24 mouse cellular contexts compared by ENCODE assay signal in genomic region chr4:44025570-44025969, GRCm38 (mm10). TPM values are rescaled to one million over a fixed set of nuclear protein-coding genes. Genes with fewer than 3 reads are reported as not detected.
DNase-seq lines count a peak whose midpoint lies in the region; ATAC-seq and TF ChIP-seq lines count a peak whose summit lies in the region.
"Had no signal": no experiment of that assay in that cellular context is flagged by ENCODE, and none has a peak within 500 bp of the region (broad histone marks: within the 10 kb centered on the region; RNA-seq: fewer than 3 reads in every experiment).

No protein-coding gene starts in this region.

- peaks cover 28% of the 10 kb centered on the region for H3K4me1 ChIP-seq in heart, embryonic 11.5 days (ENCODE audit: control insufficient read depth, insufficient read depth, low read length)
- peaks cover 28% of the 10 kb centered on the region for H3K4me1 ChIP-seq in heart, embryonic 10.5 days
- H3K4me1 ChIP-seq in heart, embryonic 12.5 days (replicated peaks), result peaks cover 31% of the 10 kb centered on the region

- no peak for TF ChIP-seq CTCF in gastrocnemius, adult 2 months (IDR thresholded peaks at IDR 0.05)

- no peak overlapping the region for H3K4me3 ChIP-seq in gastrocnemius, adult 2 months
- no peak overlapping the region for H3K4me3 ChIP-seq in heart, embryonic 11.5 days (ENCODE audit: low read depth, low read length)
- no peak overlapping the region for H3K4me3 ChIP-seq in heart, embryonic 10.5 days
- no peak overlapping the region for H3K4me3 ChIP-seq in heart, embryonic 12.5 days

- no peak for ATAC-seq in heart, embryonic 11.5 days (replicated peaks; ENCODE audit: insufficient number of reproducible peaks, low FRiP score, low TSS enrichment)
- ATAC-seq in heart, embryonic 12.5 days (ENCODE audit: insufficient number of reproducible peaks, low FRiP score), result no peak
- ATAC-seq: activated CD4-positive, CD25-positive, alpha-beta regulatory T cell, adult 4 months; CD4-positive, CD25-positive, alpha-beta regulatory T cell, adult 4 months; Patski had no signal

- WGBS in heart, embryonic 11.5 days (ENCODE audit: insufficient replicate concordance), result 93% methylated on average over 6 of the region's 6 CpGs
- WGBS in heart, embryonic 10.5 days, result 92% methylated on average over 6 of the region's 6 CpGs
- WGBS in heart, embryonic 12.5 days, result 93% methylated on average over 6 of the region's 6 CpGs

- intact Hi-C loops in gastrocnemius, adult 2 months (cut with DNase I), result no loop called here

- H3K4me2 ChIP-seq in heart, embryonic 11.5 days, result no peak overlapping the region
- no peak overlapping the region for H3K4me2 ChIP-seq in heart, embryonic 12.5 days

- H3K9me3 ChIP-seq in heart, embryonic 11.5 days (replicated peaks; ENCODE audit: control insufficient read depth, low read length), result no peaks in the 10 kb centered on the region
- H3K9me3 ChIP-seq in heart, embryonic 10.5 days, result no peaks in the 10 kb centered on the region
- no peaks in the 10 kb centered on the region for H3K9me3 ChIP-seq in heart, embryonic 12.5 days (replicated peaks)
- H3K9me3 ChIP-seq: G1E had no signal

- H3K36me3 ChIP-seq in heart, embryonic 11.5 days (ENCODE audit: control insufficient read depth, insufficient read depth, low read length), result peaks cover 31% of the 10 kb centered on the region
- H3K36me3 ChIP-seq in heart, embryonic 10.5 days, result peaks cover 96% of the 10 kb centered on the region
- peaks cover 89% of the 10 kb centered on the region for H3K36me3 ChIP-seq in heart, embryonic 12.5 days

- no peak for DNase-seq in gastrocnemius, adult 2 months
- no peak for DNase-seq in gastrocnemius, adult 18-20 months (ENCODE audit: low spot score)
- peak; percentile 65 for DNase-seq in heart, adult 11 months
- peak; percentile 51 for DNase-seq in heart, embryonic 10.5 days (ENCODE audit: low spot score)
- peak; percentile 1 for DNase-seq in urinary bladder, postnatal 10 days (ENCODE audit: low spot score)
- DNase-seq in urinary bladder, postnatal 4 days (ENCODE audit: low spot score in 2 of 2), result no peak
- DNase-seq: adrenal gland, adult 2 months; adrenal gland, adult 8-10 months; adrenal gland, postnatal 10 days; adrenal gland, postnatal 14 days; adrenal gland, postnatal 25 days; adrenal gland, postnatal 36 days; B cell, adult 2 months; cerebellum, adult 11 months; cerebellum, adult 11-12 months had no signal

- H3K27ac ChIP-seq in gastrocnemius, adult 2 months, result peak overlapping the region; percentile 17; the same call in 1 of the 2 replicates
- no peak overlapping the region for H3K27ac ChIP-seq in heart, embryonic 11.5 days (ENCODE audit: low read depth, low read length)
- H3K27ac ChIP-seq in heart, embryonic 10.5 days, result no peak overlapping the region
- no peak overlapping the region for H3K27ac ChIP-seq in heart, embryonic 12.5 days (ENCODE audit: poor library complexity, severe bottlenecking)

- no peaks in the 10 kb centered on the region for H3K27me3 ChIP-seq in heart, embryonic 11.5 days (ENCODE audit: control insufficient read depth, insufficient read depth, low read length)
- no peaks in the 10 kb centered on the region for H3K27me3 ChIP-seq in heart, embryonic 10.5 days (ENCODE audit: insufficient read depth, poor library complexity, severe bottlenecking)
- H3K27me3 ChIP-seq in heart, embryonic 12.5 days (replicated peaks), result no peaks in the 10 kb centered on the region
- H3K27me3 ChIP-seq: CH12.LX, Patski had no signal

- no peak overlapping the region for H3K9ac ChIP-seq in heart, embryonic 11.5 days (ENCODE audit: low read depth, low read length)
- H3K9ac ChIP-seq in heart, embryonic 12.5 days, result no peak overlapping the region

RNA-seq across cellular contexts. Expression of gene Clta, which starts 21.3 kb away (rescaled TPM):
- total RNA-seq in gastrocnemius, adult 2 months (2021), result 10 to 100 TPM; 44.5 to 61.3 TPM
- total RNA-seq in gastrocnemius, adult 18-20 months (2021), result 10 to 100 TPM; 48.4 to 58.3 TPM
- 157 and 162 TPM in 2 replicates for polyA plus RNA-seq in heart, embryonic 11.5 days (2014; fragmentation: Nextera tagmentation; extraction: Ambion mirVana)
- polyA plus RNA-seq in heart, embryonic 10.5 days (2016; fragmentation: Nextera tagmentation; extraction: Ambion mirVana), result 156 and 170 TPM in 2 replicates
- polyA plus RNA-seq in heart, embryonic 12.5 days (2016; fragmentation: Nextera tagmentation; extraction: Ambion mirVana), result 153 and 163 TPM in 2 replicates

RNA-seq across cellular contexts. Expression of gene Ccin, which starts 42.3 kb away (rescaled TPM):
- not detected for total RNA-seq in gastrocnemius, adult 2 months (2021)
- not detected for total RNA-seq in gastrocnemius, adult 18-20 months (2021)
- polyA plus RNA-seq in heart, embryonic 11.5 days (2014; fragmentation: Nextera tagmentation; extraction: Ambion mirVana), result not detected in 2 replicates
- not detected in 2 replicates for polyA plus RNA-seq in heart, embryonic 10.5 days (2016; fragmentation: Nextera tagmentation; extraction: Ambion mirVana)
- polyA plus RNA-seq in heart, embryonic 12.5 days (2016; fragmentation: Nextera tagmentation; extraction: Ambion mirVana), result 0.09 TPM in 1 of 2 replicates, not detected in the other
- total RNA-seq: adrenal gland, adult 18-20 months; adrenal gland, adult 2 months; adrenal gland, adult 8-10 months; adrenal gland, postnatal 10 days; adrenal gland, postnatal 14 days; adrenal gland, postnatal 25 days; adrenal gland, postnatal 36 days; CH12.LX; G1E; MEL had no signal
- polyA plus RNA-seq: adrenal gland, adult 2 months; CD4-positive, CD25-positive, alpha-beta regulatory T cell, adult 4 months; G1E had no signal

RNA-seq across cellular contexts. Expression of gene Gne, which starts 58.4 kb away (rescaled TPM):
- total RNA-seq in gastrocnemius, adult 2 months (2021), result 10 to 100 TPM; 11.6 to 12.5 TPM
- 10 to 100 TPM in 1 of 2 experiments, 1 to 10 TPM in 1; 9.5 to 12.4 TPM for total RNA-seq in gastrocnemius, adult 18-20 months (2021)
- 31.1 and 32.1 TPM in 2 replicates for polyA plus RNA-seq in heart, embryonic 11.5 days (2014; fragmentation: Nextera tagmentation; extraction: Ambion mirVana)
- 27.8 and 38.6 TPM in 2 replicates for polyA plus RNA-seq in heart, embryonic 10.5 days (2016; fragmentation: Nextera tagmentation; extraction: Ambion mirVana)
- polyA plus RNA-seq in heart, embryonic 12.5 days (2016; fragmentation: Nextera tagmentation; extraction: Ambion mirVana), result 35.6 and 36.3 TPM in 2 replicates

Comparison
In these comparisons a context has a peak if more than half of its experiments do, and no peak if none do; other contexts are left out.
1. DNase-seq: peak in heart, adult 11 months (single experiment), heart, embryonic 10.5 days (single experiment) and urinary bladder, postnatal 10 days (single experiment); none in gastrocnemius, adult 2 months (single experiment), gastrocnemius, adult 18-20 months (single experiment) and urinary bladder, postnatal 4 days (0 of 2).